Mouse (Mus musculus) adrenal gland, adult 18-20 months (tissue): Measurements from ENCODE around the gene Narfl. TPM values are rescaled to one million over a fixed set of nuclear protein-coding genes. Genes with fewer than 3 reads are reported as not detected.

ENCODE experiments used
- DNase-seq, 2 experiments: peaks; one replicate each; pipeline ENCODE4 v3.0.0; 2021 to 2022; ENCODE audit warnings: low spot score in 2 of 2
- microRNA-seq, 2 experiments: library from miRNA; unstranded; fragments of <30 nt; microRNA quantifications; one replicate each; pipeline ENCODE4 v1.2.0; 2021; ENCODE audit warnings: borderline number of aligned reads in 2 of 2
- total RNA-seq, 2 experiments: library from RNA; stranded (reverse); gene quantifications; 1 replicate in 1 of 2; 2 replicates in 1 of 2; pipeline ENCODE4 v1.2.3; 2021

Narfl gene
- total RNA-seq, 2 experiments from 2014 or later = 35.8 to 37.1 TPM

GRCm38 (mm10) chr17:25828712-25829557 is 55.4 kb downstream of the Narfl start, which contains the start of gene Jmjd8:
Jmjd8 (plus strand) TSS chr17:25828867.
- peak; percentile 70 to 77 for DNase-seq

- no peak for DNase-seq
Observed at GRCm38 (mm10) chr17:25829558-25830017, 56.0 kb downstream of the Narfl start.

- DNase-seq = no peak
Observed at GRCm38 (mm10) chr17:25830200-25830753, 56.7 kb downstream of the Narfl start.

GRCm38 (mm10) chr17:25830806-25831431 is 57.3 kb downstream of the Narfl start:
- no peak for DNase-seq

- DNase-seq = no peak
Observed at GRCm38 (mm10) chr17:25831451-25832281, 58.1 kb downstream of the Narfl start.

GRCm38 (mm10) chr17:25832436-25833290 is 59.1 kb downstream of the Narfl start:
- DNase-seq = peak; percentile 99

Small RNA genes lying within 50 kb of the gene (microRNA-seq; reads per million reads assigned to microRNA genes)
- gene Gm25083 (0 reads per million in 2 experiments), gene Mir3082 (1.9 to 2.4 reads per million in 2 experiments), gene Mir6966 (0 to 1.4 reads per million in 2 experiments)

Other genes with a start within 250 kb of the Narfl start
- 1 to 10 TPM in 1 of 2 experiments, under 1 TPM in 1; 0.73 to 1.6 TPM for gene Sox8, start 203.1 kb upstream of the Narfl start, total RNA-seq
- 10 to 100 TPM; 36.9 to 38.7 TPM for gene Lmf1, start 194.7 kb upstream of the Narfl start, total RNA-seq
- 1 to 10 TPM in 1 of 2 experiments, not detected in 1; 1.1 TPM for gene Gng13, start 56.6 kb upstream of the Narfl start, total RNA-seq
- 1 to 10 TPM; 2.6 to 2.7 TPM for gene Chtf18, start 46.4 kb upstream of the Narfl start, total RNA-seq
- gene Rpusd1, start 46.1 kb upstream of the Narfl start, total RNA-seq = 10 to 100 TPM; 10.2 to 12.8 TPM
- not detected for gene Mslnl, start 37.7 kb upstream of the Narfl start, total RNA-seq
- 10 to 100 TPM in 1 of 2 experiments, 1 to 10 TPM in 1; 6.5 to 11.5 TPM for gene Msln, start 19.4 kb upstream of the Narfl start, total RNA-seq
- gene Haghl, start 11.9 kb downstream of the Narfl start, total RNA-seq = 10 to 100 TPM; 17.4 to 23.7 TPM
- gene Ccdc78, start 12.8 kb downstream of the Narfl start, total RNA-seq = not detected
- gene Fam173a, start 19.1 kb downstream of the Narfl start, total RNA-seq = 10 to 100 TPM; 78.0 to 89.1 TPM
- gene AC134908.4, start 21.9 kb downstream of the Narfl start, total RNA-seq = 1 to 10 TPM in 1 of 2 experiments, not detected in 1; 1.4 TPM
- 10 to 100 TPM; 23.7 to 25.7 TPM for gene Metrn, start 23.4 kb downstream of the Narfl start, total RNA-seq
- gene Fbxl16, start 35.3 kb downstream of the Narfl start, total RNA-seq = 10 to 100 TPM; 20.3 to 61.4 TPM
- gene Wdr24, start 49.9 kb downstream of the Narfl start, total RNA-seq = 10 to 100 TPM; 15.7 to 20.2 TPM
- 100 to 1,000 TPM in 1 of 2 experiments, 10 to 100 TPM in 1; 89.7 to 107 TPM for gene Jmjd8, start 55.1 kb downstream of the Narfl start, total RNA-seq
- 100 to 1,000 TPM; 142 to 175 TPM for gene Stub1, start 59.6 kb downstream of the Narfl start, total RNA-seq
- gene Rhbdl1, start 63.5 kb downstream of the Narfl start, total RNA-seq = 10 to 100 TPM; 13.6 to 18.4 TPM
- 10 to 100 TPM in 1 of 2 experiments, 1 to 10 TPM in 1; 9.3 to 13.1 TPM for gene Gm20683, start 68.0 kb downstream of the Narfl start, total RNA-seq
- 100 to 1,000 TPM; 110 TPM for gene Rhot2, start 71.1 kb downstream of the Narfl start, total RNA-seq
- gene Wdr90, start 87.7 kb downstream of the Narfl start, total RNA-seq = 10 to 100 TPM; 16.7 to 18.0 TPM
- gene Mcrip2, start 95.0 kb downstream of the Narfl start, total RNA-seq = 100 to 1,000 TPM; 302 to 373 TPM
- gene Mettl26, start 101.3 kb downstream of the Narfl start, total RNA-seq = 100 to 1,000 TPM in 1 of 2 experiments, 10 to 100 TPM in 1; 97.4 to 106 TPM
- gene Wfikkn1, start 107.1 kb downstream of the Narfl start, total RNA-seq = 1 to 10 TPM in 1 of 2 experiments, under 1 TPM in 1; 0.93 to 2.0 TPM
- 10 to 100 TPM; 20.6 to 32.6 TPM for gene Rab40c, start 146.0 kb downstream of the Narfl start, total RNA-seq
- 100 to 1,000 TPM; 110 to 111 TPM for gene Pigq, start 171.2 kb downstream of the Narfl start, total RNA-seq
- gene Nhlrc4, start 171.2 kb downstream of the Narfl start, total RNA-seq = not detected
- gene A930017K11Rik, start 178.8 kb downstream of the Narfl start, total RNA-seq = not detected
- gene Capn15, start 212.0 kb downstream of the Narfl start, total RNA-seq = 10 to 100 TPM; 22.6 to 24.4 TPM